In genomic region chr5:142412678-142413385, GRCm38 (mm10) we compare ENCODE assay signal across 8 mouse cellular contexts. TPM values are rescaled to one million over a fixed set of nuclear protein-coding genes. Genes with fewer than 3 reads are reported as not detected.
DNase-seq lines count a peak whose midpoint lies in the region; ATAC-seq and TF ChIP-seq lines count a peak whose summit lies in the region.

No protein-coding gene starts in this region.

- TF ChIP-seq POLR2A in kidney, adult 2 months (IDR thresholded peaks at IDR 0.05; ENCODE audit: low read depth, low read length), result no peak

- no peak overlapping the region for H3K4me2 ChIP-seq in heart, embryonic 11.5 days
- no peak overlapping the region for H3K4me2 ChIP-seq in lung, postnatal 0 days (replicated peaks; ENCODE audit: low read depth, low read length)

- TF ChIP-seq EP300 in lung, postnatal 0 days (IDR thresholded peaks at IDR 0.05), result no peak

- no peaks in the 10 kb centered on the region for H3K9me3 ChIP-seq in heart, embryonic 11.5 days (replicated peaks; ENCODE audit: control insufficient read depth, low read length)
- no peaks in the 10 kb centered on the region for H3K9me3 ChIP-seq in lung, postnatal 0 days (ENCODE audit: low read length)

- TF ChIP-seq CTCF in kidney, adult 2 months (conservative IDR thresholded peaks at IDR 0.05; ENCODE audit: insufficient read depth, insufficient read length, low read depth, low read length), result no peak
- no peak for TF ChIP-seq CTCF in lung, postnatal 0 days (IDR thresholded peaks at IDR 0.05)

- ATAC-seq in heart, embryonic 11.5 days (replicated peaks; ENCODE audit: insufficient number of reproducible peaks, low FRiP score, low TSS enrichment), result no peak
- peak; percentile 64 for ATAC-seq in lung, postnatal 0 days
- ATAC-seq in megakaryocyte-erythroid progenitor cell, adult 5-6 weeks (replicated peaks; ENCODE audit: low FRiP score, low TSS enrichment, poor library complexity, severe bottlenecking), result no peak

- no peaks in the 10 kb centered on the region for H3K27me3 ChIP-seq in kidney, adult 2 months (replicated peaks; ENCODE audit: control insufficient read depth, insufficient read depth, low read length)
- no peaks in the 10 kb centered on the region for H3K27me3 ChIP-seq in heart, embryonic 11.5 days (ENCODE audit: control insufficient read depth, insufficient read depth, low read length)
- H3K27me3 ChIP-seq in lung, postnatal 0 days (replicated peaks; ENCODE audit: insufficient read depth, low read length), result no peaks in the 10 kb centered on the region

- no peak overlapping the region for H3K4me3 ChIP-seq in kidney, adult 2 months (ENCODE audit: insufficient read depth, low read depth, low read length)
- H3K4me3 ChIP-seq in heart, embryonic 11.5 days (ENCODE audit: low read depth, low read length), result no peak overlapping the region
- H3K4me3 ChIP-seq in lung, postnatal 0 days (ENCODE audit: low read depth, low read length), result no peak overlapping the region

- H3K4me1 ChIP-seq in kidney, adult 2 months (ENCODE audit: control insufficient read depth, insufficient read depth, low read length), result peaks cover 35% of the 10 kb centered on the region
- peaks cover 53% of the 10 kb centered on the region for H3K4me1 ChIP-seq in heart, embryonic 11.5 days (ENCODE audit: control insufficient read depth, insufficient read depth, low read length)
- peaks cover 22% of the 10 kb centered on the region for H3K4me1 ChIP-seq in lung, postnatal 0 days (ENCODE audit: insufficient read depth, low read depth, low read length)

- no peaks in the 10 kb centered on the region for H3K36me3 ChIP-seq in kidney, adult 2 months (ENCODE audit: control insufficient read depth, insufficient read depth, low read length)
- 0 out of 2 replicates have a peak, but pooled peaks cover 2% of the 10 kb centered on the region for H3K36me3 ChIP-seq in heart, embryonic 11.5 days (ENCODE audit: control insufficient read depth, insufficient read depth, low read length)
- H3K36me3 ChIP-seq in lung, postnatal 0 days (ENCODE audit: insufficient read depth, low read length), result no peaks in the 10 kb centered on the region

- H3K9ac ChIP-seq in heart, embryonic 11.5 days (ENCODE audit: low read depth, low read length), result peak overlapping the region; percentile 19; the same call in 1 of the 2 replicates
- no peak overlapping the region for H3K9ac ChIP-seq in lung, postnatal 0 days (replicated peaks; ENCODE audit: low read depth)

- 0 out of 2 replicates have a peak overlapping the region, but pooled peaks have one; percentile 7 for H3K27ac ChIP-seq in kidney, adult 2 months (ENCODE audit: insufficient read depth, low read depth, low read length)
- H3K27ac ChIP-seq in heart, embryonic 11.5 days (ENCODE audit: low read depth, low read length), result peak overlapping the region; percentile 46; the same call in 1 of the 2 replicates
- peak overlapping the region; percentile 20; the same call in 1 of the 2 replicates for H3K27ac ChIP-seq in lung, postnatal 0 days (ENCODE audit: low read length)

- 23% methylated on average over 6 of the region's 6 CpGs for WGBS in kidney, adult 2 months
- 45% methylated on average over 6 of the region's 6 CpGs for WGBS in heart, embryonic 11.5 days (ENCODE audit: insufficient replicate concordance)
- WGBS in lung, postnatal 0 days, result 38% methylated on average over 6 of the region's 6 CpGs

- DNase-seq in kidney, adult 2 months, result peak; percentile 70
- no peak for DNase-seq in kidney, adult 8-10 months
- DNase-seq in adrenal gland, postnatal 36 days, result peak; percentile 52 to 71
- DNase-seq in lung, postnatal 0 days (ENCODE audit: low spot score), result peak; percentile 23
- DNase-seq in cerebellum, adult 9-10 months, result no peak
- DNase-seq in left cerebral cortex, adult 8-10 months (ENCODE audit: low spot score in 2 of 2), result no peak

RNA-seq across cellular contexts. Expression of gene Foxk1, which starts 11.5 kb away (rescaled TPM):
- polyA plus RNA-seq in kidney, adult 2 months (2012; rRNA removed), result 11.6 and 12.4 TPM in 2 replicates
- 10 to 100 TPM; 21.3 to 22.3 TPM for total RNA-seq in adrenal gland, postnatal 36 days (2021)
- polyA plus RNA-seq in heart, embryonic 11.5 days (2014; fragmentation: Nextera tagmentation; extraction: Ambion mirVana), result 3.0 and 3.8 TPM in 2 replicates
- 4.3 and 5.1 TPM in 2 replicates for polyA plus RNA-seq in lung, postnatal 0 days (2015; fragmentation: Nextera tagmentation; extraction: Ambion mirVana)
- 12.3 and 17.0 TPM in 2 replicates for total RNA-seq in megakaryocyte-erythroid progenitor cell, adult 5-6 weeks (2014; fragmentation: Nextera tagmentation)
- 6.4 and 6.8 TPM in 2 replicates for total RNA-seq in megakaryocyte-erythroid progenitor cell, adult 5-6 weeks (2017)
- total RNA-seq in left cerebral cortex, adult 8-10 months (2022), result 10 to 100 TPM; 39.6 to 43.1 (median 42.7) TPM

RNA-seq across cellular contexts. Expression of gene Ap5z1, which starts 50.9 kb away (rescaled TPM):
- polyA plus RNA-seq in kidney, adult 2 months (2012; rRNA removed), result 37.4 and 45.6 TPM in 2 replicates
- total RNA-seq in adrenal gland, postnatal 36 days (2021), result 10 to 100 TPM; 13.4 to 17.9 TPM
- polyA plus RNA-seq in heart, embryonic 11.5 days (2014; fragmentation: Nextera tagmentation; extraction: Ambion mirVana), result 6.4 and 8.1 TPM in 2 replicates
- 6.2 and 7.2 TPM in 2 replicates for polyA plus RNA-seq in lung, postnatal 0 days (2015; fragmentation: Nextera tagmentation; extraction: Ambion mirVana)
- 16.4 and 25.5 TPM in 2 replicates for total RNA-seq in megakaryocyte-erythroid progenitor cell, adult 5-6 weeks (2014; fragmentation: Nextera tagmentation)
- 2.7 and 4.9 TPM in 2 replicates for total RNA-seq in megakaryocyte-erythroid progenitor cell, adult 5-6 weeks (2017)
- 10 to 100 TPM; 20.1 to 25.6 (median 25.1) TPM for total RNA-seq in left cerebral cortex, adult 8-10 months (2022)

Comparison
In these comparisons a context has a peak if more than half of its experiments do, and no peak if none do; other contexts are left out.
1. DNase-seq: peak in kidney, adult 2 months (single experiment), adrenal gland, postnatal 36 days (2 of 2) and lung, postnatal 0 days (single experiment); none in kidney, adult 8-10 months (0 of 2), cerebellum, adult 9-10 months (single experiment) and left cerebral cortex, adult 8-10 months (0 of 2).
2. Peak in every context shown above with its lines, with median percentiles within 50 percentile points of each other: H3K27ac ChIP-seq.